Mouse (Mus musculus) right cerebral cortex, postnatal 4 days (tissue): ENCODE measurements around the gene Tfip11.

Source experiments
- DNase-seq: peaks from one replicate; pipeline ENCODE4 v3.0.0-alpha.2; 2022

The Tfip11 gene

GRCm38 (mm10) chr5:112324637-112325545 is 1.3 kb upstream of the Tfip11 start:
- no peak for DNase-seq

DNA sequence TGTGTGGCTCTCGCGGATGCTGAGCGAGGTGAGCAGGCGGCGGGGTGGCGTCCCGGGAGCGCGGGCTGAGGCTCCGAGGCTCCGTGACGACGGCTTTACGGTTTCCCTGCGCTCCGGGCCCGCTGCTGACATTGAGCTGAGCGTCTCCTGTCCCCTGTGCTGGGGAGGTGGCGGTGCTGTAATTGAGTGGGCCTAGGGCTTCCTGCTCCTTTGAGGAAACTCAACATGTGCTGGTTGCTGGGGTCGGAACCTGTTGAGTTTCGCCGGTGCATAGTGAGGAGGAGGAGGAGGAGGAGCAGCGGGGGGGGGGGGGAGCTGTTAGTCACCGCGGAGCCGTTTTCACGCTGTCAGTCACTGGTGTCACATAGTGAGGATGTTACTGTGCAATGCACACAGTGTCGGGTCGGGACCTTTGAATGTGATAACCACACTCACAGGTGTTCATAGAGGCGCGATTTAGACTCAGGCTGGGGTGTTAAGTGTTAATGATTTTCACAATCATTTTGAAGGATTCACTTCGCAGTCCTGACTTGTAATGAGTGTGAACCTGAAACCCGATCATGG is 370 bp downstream of the Tfip11 start:
- DNase-seq, result no peak

- no peak for DNase-seq
Observed at GRCm38 (mm10) chr5:112327854-112328253, 1.7 kb downstream of the Tfip11 start.

DNA sequence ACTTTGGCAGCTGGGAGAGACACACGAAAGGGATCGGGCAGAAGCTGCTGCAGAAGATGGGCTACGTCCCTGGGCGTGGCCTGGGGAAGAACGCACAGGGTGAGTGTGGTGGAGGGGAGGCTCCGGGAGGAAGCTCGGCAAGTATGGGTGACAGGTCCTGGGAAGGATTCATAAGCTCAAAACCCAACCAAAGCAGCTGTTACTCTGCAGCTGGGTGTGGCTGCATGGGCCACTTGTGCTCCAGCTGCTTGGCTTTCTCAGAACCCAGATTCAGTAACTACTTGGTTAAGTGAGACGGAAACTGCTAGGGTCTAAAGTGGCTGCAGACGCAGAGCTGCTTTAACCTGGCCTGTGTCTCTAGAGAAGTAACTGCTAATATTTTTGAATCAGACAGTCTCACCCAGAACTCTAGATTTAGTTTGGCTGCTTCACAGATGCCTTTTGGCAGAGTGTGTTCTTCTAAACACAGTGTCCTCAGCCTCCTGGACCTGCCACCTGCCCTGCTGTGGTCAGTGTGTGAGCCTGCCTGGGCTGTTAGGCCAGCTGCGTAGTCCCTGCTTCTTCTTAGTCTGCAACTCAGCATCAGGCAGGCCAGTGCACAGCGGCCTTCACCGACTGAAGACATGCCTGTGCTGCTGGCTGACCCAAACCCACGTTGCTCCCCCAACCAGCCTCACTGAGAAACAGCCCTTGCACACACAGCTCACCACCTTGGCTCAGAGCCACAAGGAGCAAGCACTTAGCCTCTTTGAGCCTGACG is 3.8 kb downstream of the Tfip11 start:
- DNase-seq, result no peak

- peak; percentile 65 for DNase-seq
Observed at GRCm38 (mm10) chr5:112335473-112335872, 9.3 kb downstream of the Tfip11 start.

- no peak for DNase-seq
Observed at GRCm38 (mm10) chr5:112337004-112337403, 10.8 kb downstream of the Tfip11 start.

GRCm38 (mm10) chr5:112339215-112339614 is 13.1 kb downstream of the Tfip11 start:
- DNase-seq, result no peak

DNA sequence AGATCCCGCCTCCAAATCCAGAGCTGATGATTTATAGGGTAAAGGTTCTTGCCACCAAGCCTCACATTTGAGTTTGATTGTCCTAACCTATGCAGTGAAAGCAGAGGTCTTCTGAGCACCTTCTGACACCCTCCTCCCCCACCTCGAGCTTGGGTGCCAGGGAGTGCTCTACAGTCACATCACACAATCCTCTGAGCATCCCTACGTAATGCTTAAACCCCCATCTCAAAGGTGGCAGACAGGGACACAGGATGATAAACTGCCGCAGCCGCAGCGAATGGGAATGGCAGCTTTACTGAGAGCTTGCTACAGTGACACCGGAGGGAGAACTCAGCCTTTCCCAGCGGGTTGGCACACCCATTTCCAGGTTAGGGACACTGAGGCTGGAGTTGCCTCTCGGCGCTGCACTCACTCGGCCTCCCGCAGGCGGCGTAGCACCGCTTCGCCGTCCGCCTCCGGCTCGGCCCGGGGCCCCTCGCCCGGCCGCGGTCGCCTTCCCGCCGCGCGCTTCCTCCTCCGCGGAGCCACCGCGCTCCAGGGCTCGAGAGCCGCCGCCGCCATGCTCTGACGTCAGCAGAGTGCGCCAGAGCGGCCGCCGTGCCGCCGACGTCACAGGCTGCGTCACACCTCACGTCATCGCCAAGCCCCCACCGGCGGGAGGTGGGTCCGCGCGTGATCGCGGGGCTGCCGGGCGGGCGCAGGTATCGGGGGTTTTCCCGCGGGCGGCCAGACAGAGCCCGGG is 16.5 kb downstream of the Tfip11 start, which contains the start of the genes Srrd and Hps4:
Srrd (minus strand) TSS at position 578 of the 742 bp plus-strand sequence.
Hps4 (plus strand) TSS at position 621 of the 742 bp plus-strand sequence.
- peak; percentile 93 for DNase-seq

DNA sequence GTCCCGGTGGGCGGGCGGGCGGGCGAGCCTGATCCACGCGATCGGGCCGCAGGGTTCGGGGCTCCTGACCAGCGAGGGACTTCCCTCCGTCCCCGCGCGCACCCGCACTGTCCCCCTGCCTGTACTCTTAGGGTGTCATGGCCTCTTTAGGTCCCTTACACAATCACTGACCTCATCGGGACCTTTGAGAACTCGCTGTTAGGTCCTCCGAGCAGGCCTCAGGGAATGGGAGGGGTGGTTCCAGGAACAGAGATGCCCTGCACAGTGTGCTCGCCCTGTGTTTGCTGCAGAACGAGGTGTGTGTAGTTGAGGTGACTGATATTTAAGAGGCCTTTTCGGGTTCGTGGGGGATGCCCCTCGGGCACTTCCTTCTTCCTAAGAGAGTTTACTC is 17.0 kb downstream of the Tfip11 start:
- no peak for DNase-seq

- DNase-seq, result no peak
Observed at GRCm38 (mm10) chr5:112344092-112344960, 18.2 kb downstream of the Tfip11 start.

DNA sequence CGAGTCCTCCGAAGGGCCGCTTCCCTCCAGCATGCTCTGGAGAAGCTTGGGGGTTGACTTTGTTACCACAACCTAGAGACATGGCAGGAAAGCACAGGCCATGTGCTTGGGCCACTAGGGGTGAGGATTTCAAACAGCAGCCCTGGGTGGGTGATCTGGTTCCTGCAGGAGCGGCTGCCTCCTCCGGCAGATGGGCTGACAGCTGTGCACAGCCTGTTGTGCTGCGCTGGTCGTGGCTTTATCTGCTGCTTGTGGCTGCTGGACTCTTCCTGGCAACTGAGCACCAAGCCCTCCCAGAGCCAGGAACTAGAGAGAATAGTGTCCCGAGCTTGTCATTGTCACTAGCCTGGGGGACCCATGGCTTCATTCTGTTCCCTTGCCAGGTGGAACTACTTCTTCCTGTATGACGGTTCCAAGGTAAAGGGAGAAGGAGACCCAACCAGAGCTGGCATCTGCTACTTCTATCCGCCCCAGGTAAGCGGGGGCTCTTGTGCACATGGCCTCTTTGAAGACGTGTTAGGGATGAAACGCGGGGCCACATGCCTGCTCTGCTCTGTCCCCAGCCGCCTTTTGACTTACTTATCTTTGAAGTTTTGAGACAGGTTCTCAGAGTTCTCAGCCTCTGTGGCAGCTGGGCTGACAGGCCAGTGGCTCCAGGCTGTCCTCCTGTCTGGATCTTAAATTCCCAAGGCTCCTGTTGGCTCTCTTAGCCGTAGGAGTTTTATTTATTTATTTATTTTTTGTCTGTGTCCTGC is 20.2 kb downstream of the Tfip11 start:
- DNase-seq, result no peak

DNA sequence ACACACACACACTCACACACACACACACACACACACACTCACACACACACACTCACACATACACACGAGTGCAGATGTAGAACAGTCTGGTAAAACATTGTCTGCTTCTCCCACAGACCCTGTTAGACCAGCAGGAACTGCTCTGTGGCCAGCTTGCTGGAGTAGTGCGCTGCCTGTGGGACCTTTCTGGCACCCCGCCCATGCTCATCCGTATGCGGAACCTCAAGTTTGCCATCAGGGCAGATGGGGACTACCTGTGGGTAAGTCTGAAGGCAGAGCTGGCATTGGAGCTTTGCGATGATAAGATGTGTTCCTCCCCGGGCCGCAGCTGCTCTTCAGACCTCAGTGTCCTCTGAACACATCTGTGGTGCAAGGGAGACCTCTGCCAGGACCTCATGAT is 23.0 kb downstream of the Tfip11 start:
- no peak for DNase-seq

DNA sequence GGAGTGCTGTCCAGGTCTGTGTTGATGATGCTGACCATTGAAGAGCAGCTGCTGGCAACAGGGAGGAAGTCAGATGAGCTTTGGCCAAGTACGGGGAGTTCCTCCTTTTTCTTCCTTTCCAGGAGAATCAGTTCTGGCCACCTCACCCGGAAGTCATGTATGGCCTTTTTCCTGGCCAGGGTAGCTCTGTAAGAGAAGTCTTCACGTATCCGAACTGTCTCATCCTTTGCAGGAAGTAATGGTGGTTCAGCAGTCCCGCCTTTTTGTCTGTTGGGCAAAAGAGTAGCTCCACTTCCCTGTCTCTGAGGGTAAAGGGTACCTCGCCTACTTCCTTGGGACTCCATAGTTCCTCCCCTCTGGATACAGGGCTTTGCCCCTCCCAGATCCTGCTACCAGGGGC is 29.3 kb downstream of the Tfip11 start:
- no peak for DNase-seq

- no peak for DNase-seq
Observed at GRCm38 (mm10) chr5:112355910-112356309, 29.8 kb downstream of the Tfip11 start, which contains the start of gene Gm6583. Gene Gm6583 (minus strand): TSS chr5:112356033.

DNA sequence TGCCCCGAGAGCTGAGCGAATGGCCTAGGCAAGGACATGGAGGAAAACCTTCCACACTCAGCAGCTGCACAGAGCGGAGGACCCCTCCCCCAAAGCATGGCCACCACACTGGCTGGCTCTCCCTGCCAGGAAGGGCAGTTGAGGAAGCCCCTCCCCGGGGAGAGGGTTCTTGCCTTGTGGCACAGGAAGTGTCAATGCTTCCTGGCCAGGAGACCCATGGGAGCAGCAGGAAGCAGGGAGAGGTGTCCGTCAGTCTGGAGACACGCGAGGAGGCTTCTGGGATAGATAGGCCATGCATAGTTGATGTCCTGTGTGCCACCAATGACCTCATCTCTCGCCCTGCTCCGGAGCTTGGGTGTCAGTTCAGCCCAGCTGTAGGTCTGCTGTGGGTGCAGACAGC is 30.2 kb downstream of the Tfip11 start:
- no peak for DNase-seq

- DNase-seq, result no peak
Observed at GRCm38 (mm10) chr5:112359520-112359919, 33.4 kb downstream of the Tfip11 start.

DNA sequence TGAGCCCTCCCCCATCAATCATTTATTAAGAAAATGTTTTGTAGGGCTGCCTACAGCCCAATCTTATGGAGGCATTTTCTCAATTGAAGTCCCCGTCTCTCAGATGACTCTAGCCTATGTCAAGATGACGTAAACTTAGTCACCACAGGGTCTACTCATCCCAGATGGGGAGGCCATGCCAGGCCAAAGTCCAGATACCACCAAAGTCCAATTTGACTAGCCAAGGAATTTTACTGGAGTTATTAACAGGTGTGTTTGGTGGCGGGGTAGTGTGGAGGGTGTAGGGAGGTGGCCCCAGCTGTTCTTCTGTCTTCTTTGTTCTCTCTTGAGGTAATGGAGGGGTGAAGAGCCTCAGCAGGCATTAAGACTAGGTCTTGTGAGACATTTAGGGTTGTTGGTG is 33.9 kb downstream of the Tfip11 start:
- no peak for DNase-seq

DNA sequence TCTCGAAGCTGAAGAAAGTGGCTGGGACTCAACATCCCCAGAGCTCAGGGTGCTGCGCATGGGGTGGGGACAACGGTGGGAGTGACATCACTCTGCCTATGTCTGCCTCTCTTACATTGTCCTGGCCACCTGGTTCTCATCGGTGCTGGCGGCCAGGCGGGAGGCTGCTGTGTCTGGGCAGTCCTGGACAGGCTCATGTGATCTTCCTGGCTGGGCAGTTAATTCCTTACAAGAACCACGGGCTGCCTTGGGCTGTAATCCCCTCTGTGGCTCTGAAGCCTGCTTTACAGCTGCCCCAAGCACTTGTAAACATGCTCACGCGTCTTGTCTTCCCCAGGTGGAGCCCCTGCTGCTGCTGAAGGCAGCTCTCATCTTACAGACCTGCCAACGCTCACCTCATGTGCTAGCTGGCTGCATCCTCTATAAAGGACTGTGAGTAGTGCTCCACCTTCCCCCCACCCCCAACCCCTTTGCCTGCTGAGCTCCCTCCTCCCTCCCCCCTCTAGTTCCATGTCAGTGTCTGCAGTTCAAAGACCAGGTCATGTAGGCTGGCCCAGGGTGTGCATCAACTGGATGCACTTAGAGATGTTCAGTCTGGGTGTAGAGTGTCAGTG is 38.1 kb downstream of the Tfip11 start:
- DNase-seq, result no peak

GRCm38 (mm10) chr5:112366879-112367278 is 40.7 kb downstream of the Tfip11 start:
- no peak for DNase-seq

DNA sequence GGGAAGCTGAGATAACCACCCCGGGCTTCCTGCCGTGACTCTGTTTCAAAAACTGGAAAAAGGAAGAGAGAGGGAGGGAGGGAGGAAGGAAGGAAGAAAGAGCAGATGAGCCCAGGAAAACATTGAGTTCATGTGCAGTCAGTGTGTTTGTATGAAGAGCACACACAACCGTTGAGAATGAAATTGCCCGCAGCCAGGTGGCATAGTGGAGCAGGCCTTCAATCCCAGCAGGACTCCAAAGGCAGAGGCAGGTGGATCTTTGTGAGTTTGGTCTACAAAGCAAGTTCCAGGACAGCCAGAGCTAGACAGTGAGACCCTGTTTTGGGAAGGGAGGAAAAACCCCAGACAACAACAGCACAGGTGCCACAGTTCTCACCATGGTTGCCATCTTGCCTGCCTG is 41.2 kb downstream of the Tfip11 start:
- DNase-seq, result no peak
